Mouse (Mus musculus): ENCODE measurements around the gene Fam169b.

DNA sequence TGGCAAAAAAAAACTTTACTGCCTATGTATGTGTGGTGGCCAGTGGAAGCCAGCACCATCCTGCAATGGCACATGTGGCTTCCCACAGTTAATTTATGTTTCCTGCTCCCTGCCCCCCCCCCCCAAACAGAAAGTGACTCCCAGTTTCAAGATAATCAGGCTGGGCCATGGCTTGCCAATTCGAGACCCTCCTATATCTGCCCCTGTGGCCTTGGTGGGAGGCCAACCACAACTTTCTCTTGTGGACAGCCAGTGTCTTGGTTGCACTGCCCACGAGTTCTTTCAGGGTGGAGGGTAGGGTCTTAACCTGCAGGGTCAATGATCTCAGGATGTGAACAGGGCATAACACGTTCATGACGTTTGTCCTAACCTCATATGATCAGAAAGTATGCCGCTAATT, 22.8 kb downstream of the Fam169b start:
- TF ChIP-seq CTCF (IDR thresholded peaks at IDR 0.05): no peak
- no peak for TF ChIP-seq EP300 (IDR thresholded peaks at IDR 0.05; ENCODE audit: insufficient read depth, low read depth, low read length)
- no peak for TF ChIP-seq POLR2A (IDR thresholded peaks at IDR 0.05; ENCODE audit: insufficient read depth, low read depth, low read length)

Data from heart, adult 2 months (tissue).